Mouse (Mus musculus): ENCODE measurements at regions not wholly inside any gene's neighbourhood (a gene's known extent, or its start where the extent isn't known, plus 50 kb on each side); places are given as distances from the start of the nearest gene placed in this dataset.

DNA sequence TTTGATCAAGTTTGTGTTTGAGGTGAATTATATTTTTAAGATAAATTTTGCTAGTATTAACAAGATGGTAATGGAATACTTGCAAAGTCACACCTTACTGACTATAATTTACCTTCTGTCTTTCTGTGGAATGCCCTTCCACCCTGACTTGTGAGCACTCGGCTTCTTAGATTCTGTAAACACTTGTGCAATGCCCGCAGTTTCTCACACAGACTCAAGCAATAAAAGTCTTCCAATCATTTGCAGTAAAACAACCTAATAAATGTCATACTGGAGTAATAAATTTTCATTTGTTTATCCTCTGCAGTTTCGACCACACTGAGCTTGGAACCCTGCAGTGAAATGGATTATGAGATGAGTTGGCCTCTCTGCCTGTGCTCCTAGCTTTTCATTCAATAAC lies 408.8 kb upstream of the Gm20594 start:
- TF ChIP-seq CTCF (IDR thresholded peaks at IDR 0.05; ENCODE audit: low read depth) (no peak), EP300 (optimal IDR thresholded peaks at IDR 0.05) (no peak)
